Mouse (Mus musculus): ENCODE measurements around the gene D630003M21Rik.

- no peak for TF ChIP-seq CTCF (IDR thresholded peaks at IDR 0.05; ENCODE audit: low read depth, low read length)
- TF ChIP-seq POLR2A (IDR thresholded peaks at IDR 0.05; ENCODE audit: extremely low read depth, insufficient read depth, low read length) = no peak
These were observed 4.1 kb upstream of the D630003M21Rik start for GRCm38 (mm10) chr2:158233106-158233505.
